Mouse (Mus musculus): ENCODE measurements at regions not wholly inside any gene's neighbourhood (a gene's known extent, or its start where the extent isn't known, plus 50 kb on each side); places are given as distances from the start of the nearest gene placed in this dataset.
"Not testable (repeated sequence)": the region's sequence is repeated elsewhere in the genome, so short reads cannot be mapped to it uniquely, and the experiment has no call there.

GRCm38 (mm10) chr15:87818566-87818965, 274.5 kb downstream of the Fam19a5 start:
- no peak for DNase-seq (ENCODE audit: low spot score in 2 of 2)

GRCm38 (mm10) chr15:87842097-87842496, 298.0 kb downstream of the Fam19a5 start:
- DNase-seq (ENCODE audit: low spot score in 2 of 2): no peak

- no peak for DNase-seq (ENCODE audit: low spot score in 2 of 2)
Measured at GRCm38 (mm10) chr15:87859069-87859468, 315.0 kb downstream of the Fam19a5 start.

GRCm38 (mm10) chr15:87876286-87876899, 332.3 kb downstream of the Fam19a5 start:
- no peak for DNase-seq (ENCODE audit: low spot score in 2 of 2)

GRCm38 (mm10) chr15:87890903-87891302, 346.8 kb downstream of the Fam19a5 start:
- no peak for DNase-seq (ENCODE audit: low spot score in 2 of 2)

- DNase-seq (ENCODE audit: low spot score in 2 of 2): not testable (repeated sequence)
Measured at GRCm38 (mm10) chr15:87894866-87895265, 350.8 kb downstream of the Fam19a5 start.

GRCm38 (mm10) chr15:87898655-87899054, 354.6 kb downstream of the Fam19a5 start:
- no peak for DNase-seq (ENCODE audit: low spot score in 2 of 2)

GRCm38 (mm10) chr15:87904436-87904835, 360.3 kb downstream of the Fam19a5 start:
- no peak for DNase-seq (ENCODE audit: low spot score in 2 of 2)

GRCm38 (mm10) chr15:87906310-87906709, 362.2 kb downstream of the Fam19a5 start:
- no peak for DNase-seq (ENCODE audit: low spot score in 2 of 2)

- DNase-seq (ENCODE audit: low spot score in 2 of 2): no peak
Measured at GRCm38 (mm10) chr15:87922091-87922490, 378.0 kb downstream of the Fam19a5 start.

- DNase-seq (ENCODE audit: low spot score in 2 of 2): no peak
Measured at GRCm38 (mm10) chr15:87922781-87923446, 378.8 kb downstream of the Fam19a5 start.

GRCm38 (mm10) chr15:87923906-87924305, 379.8 kb downstream of the Fam19a5 start:
- DNase-seq (ENCODE audit: low spot score in 2 of 2): no peak

GRCm38 (mm10) chr15:87936041-87936440, 391.9 kb downstream of the Fam19a5 start:
- no peak for DNase-seq (ENCODE audit: low spot score in 2 of 2)

GRCm38 (mm10) chr15:87940837-87941236, 396.7 kb downstream of the Fam19a5 start:
- DNase-seq (ENCODE audit: low spot score in 2 of 2): peak in 1 of 2 experiments; percentile 12

- no peak for DNase-seq (ENCODE audit: low spot score in 2 of 2)
Measured at GRCm38 (mm10) chr15:87952531-87952930, 408.4 kb downstream of the Fam19a5 start.

GRCm38 (mm10) chr15:87955685-87956256, 411.7 kb downstream of the Fam19a5 start:
- DNase-seq (ENCODE audit: low spot score in 2 of 2): no peak

- no peak for DNase-seq (ENCODE audit: low spot score in 2 of 2)
Measured at GRCm38 (mm10) chr15:87958866-87959265, 414.8 kb downstream of the Fam19a5 start.

GRCm38 (mm10) chr15:87972641-87973040, 428.5 kb downstream of the Fam19a5 start:
- no peak for DNase-seq (ENCODE audit: low spot score in 2 of 2)

- DNase-seq (ENCODE audit: low spot score in 2 of 2): no peak
Measured at GRCm38 (mm10) chr15:87987322-87987985, 443.4 kb downstream of the Fam19a5 start.

- DNase-seq (ENCODE audit: low spot score in 2 of 2): no peak
Measured at GRCm38 (mm10) chr15:87994546-87994945, 450.4 kb downstream of the Fam19a5 start.

GRCm38 (mm10) chr15:88017076-88017475, 473.0 kb downstream of the Fam19a5 start:
- no peak for DNase-seq (ENCODE audit: low spot score in 2 of 2)

- no peak for DNase-seq (ENCODE audit: low spot score in 2 of 2)
Measured at GRCm38 (mm10) chr15:88032751-88033150, 488.7 kb downstream of the Fam19a5 start.

All from adrenal gland, postnatal 4 days (tissue).